Mouse (Mus musculus): ENCODE data around the gene Vinac1. TPM values are rescaled to one million over a fixed set of nuclear protein-coding genes. Genes with fewer than 3 reads are reported as not detected.

Gene Vinac1
- 0.18 and 0.20 TPM in 2 replicates for polyA plus RNA-seq (2014; fragmentation: Nextera tagmentation; extraction: Ambion mirVana)

GRCm38 (mm10) chr2:129047811-129048210 is at the start of gene Vinac1:
Vinac1 (minus strand) TSS chr2:129048172.
- 81% methylated on average over 8 of the region's 8 CpGs for WGBS
- no peaks in the 10 kb centered on the region for H3K4me1 ChIP-seq (ENCODE audit: control insufficient read depth, insufficient read depth, low read length)
- ATAC-seq (ENCODE audit: low read depth) (no peak), DNase-seq (ENCODE audit: low spot score) (no peak)
- H3K36me3 ChIP-seq (ENCODE audit: control insufficient read depth, insufficient read depth, low read length), result no peaks in the 10 kb centered on the region
- H3K27ac ChIP-seq (replicated peaks; ENCODE audit: low read depth, low read length), result no peak within 1 kb of the TSS
- no peaks in the 10 kb centered on the region for H3K9me3 ChIP-seq (ENCODE audit: control insufficient read depth, low read length)
- H3K9ac ChIP-seq (ENCODE audit: low read depth, low read length), result no peak within 1 kb of the TSS
- H3K4me2 ChIP-seq (ENCODE audit: low read depth, low read length), result no peak within 1 kb of the TSS
- H3K27me3 ChIP-seq (replicated peaks; ENCODE audit: control insufficient read depth, insufficient read depth, low read length), result no peaks in the 10 kb centered on the region
- no peak within 1 kb of the TSS for H3K4me3 ChIP-seq (ENCODE audit: low read depth, low read length)

DNA sequence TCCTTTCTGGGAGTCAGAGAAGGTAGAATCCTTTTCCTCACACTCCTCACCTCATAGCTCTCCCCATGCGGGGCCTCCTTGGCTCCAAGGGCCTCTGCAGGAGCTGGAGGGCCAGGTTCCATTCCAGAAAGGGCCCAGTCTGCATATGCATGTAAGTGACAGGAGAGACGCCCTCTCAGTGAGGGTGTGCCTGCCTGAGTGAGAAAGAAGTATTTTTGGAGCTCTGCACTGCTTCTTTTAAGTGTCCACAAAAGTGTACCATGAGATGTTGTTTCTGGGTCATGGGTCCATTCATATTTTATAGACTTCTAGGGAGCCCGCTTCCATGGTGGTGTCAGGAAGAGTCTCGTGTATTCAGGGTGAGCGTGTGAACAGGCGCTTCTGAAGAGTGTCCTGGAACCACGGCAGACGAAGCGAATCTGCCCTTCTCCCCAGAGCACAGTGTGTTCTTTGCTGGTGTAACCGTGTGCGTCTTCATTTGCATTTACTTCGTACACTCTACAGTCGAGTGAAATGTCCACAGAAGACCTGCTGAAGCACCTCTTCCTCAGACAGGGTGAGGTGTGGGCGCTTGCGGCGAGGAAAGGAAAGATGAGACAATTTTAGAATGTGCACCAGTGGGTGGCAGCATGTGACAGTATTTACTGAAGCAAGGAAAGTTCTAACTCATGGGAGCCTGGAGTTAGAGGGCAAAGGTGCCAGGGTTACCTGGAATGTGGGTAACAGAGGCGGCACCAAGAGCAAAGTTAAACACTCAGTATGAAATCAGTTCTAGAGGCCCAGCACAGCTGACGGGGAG is 46.2 kb upstream of the Vinac1 start:
- ATAC-seq (ENCODE audit: low read depth), result no peak
- WGBS, result 87% methylated on average over 18 of the region's 18 CpGs

GRCm38 (mm10) chr2:129092810-129093209 is 44.8 kb upstream of the Vinac1 start:
- Histone ChIP-seq H3K4me1 (ENCODE audit: control insufficient read depth, insufficient read depth, low read length) (no peaks in the 10 kb centered on the region), H3K27me3 (replicated peaks; ENCODE audit: control insufficient read depth, insufficient read depth, low read length) (no peaks in the 10 kb centered on the region), H3K4me3 (ENCODE audit: low read depth, low read length) (no peak overlapping the region), H3K9ac (ENCODE audit: low read depth, low read length) (0 out of 2 replicates have a peak overlapping the region, but pooled peaks have one; percentile 8), H3K4me2 (ENCODE audit: low read depth, low read length) (no peak overlapping the region), H3K27ac (replicated peaks; ENCODE audit: low read depth, low read length) (no peak overlapping the region), H3K9me3 (ENCODE audit: control insufficient read depth, low read length) (no peaks in the 10 kb centered on the region), H3K36me3 (ENCODE audit: control insufficient read depth, insufficient read depth, low read length) (peaks cover 36% of the 10 kb centered on the region)
- no peak for DNase-seq (ENCODE audit: low spot score)
- ATAC-seq (ENCODE audit: low read depth), result no peak
- WGBS, result 92% methylated on average over 12 of the region's 12 CpGs

More for the DNA sequence above, 46.2 kb upstream of the Vinac1 start:
- Histone ChIP-seq H3K4me3 (ENCODE audit: low read depth, low read length) (no peak overlapping the region), H3K9ac (ENCODE audit: low read depth, low read length) (no peak overlapping the region), H3K4me2 (ENCODE audit: low read depth, low read length) (no peak overlapping the region), H3K27me3 (replicated peaks; ENCODE audit: control insufficient read depth, insufficient read depth, low read length) (no peaks in the 10 kb centered on the region), H3K36me3 (ENCODE audit: control insufficient read depth, insufficient read depth, low read length) (peaks cover 29% of the 10 kb centered on the region), H3K27ac (replicated peaks; ENCODE audit: low read depth, low read length) (no peak overlapping the region), H3K9me3 (ENCODE audit: control insufficient read depth, low read length) (no peaks in the 10 kb centered on the region), H3K4me1 (ENCODE audit: control insufficient read depth, insufficient read depth, low read length) (no peaks in the 10 kb centered on the region)
- DNase-seq (ENCODE audit: low spot score), result no peak

DNA sequence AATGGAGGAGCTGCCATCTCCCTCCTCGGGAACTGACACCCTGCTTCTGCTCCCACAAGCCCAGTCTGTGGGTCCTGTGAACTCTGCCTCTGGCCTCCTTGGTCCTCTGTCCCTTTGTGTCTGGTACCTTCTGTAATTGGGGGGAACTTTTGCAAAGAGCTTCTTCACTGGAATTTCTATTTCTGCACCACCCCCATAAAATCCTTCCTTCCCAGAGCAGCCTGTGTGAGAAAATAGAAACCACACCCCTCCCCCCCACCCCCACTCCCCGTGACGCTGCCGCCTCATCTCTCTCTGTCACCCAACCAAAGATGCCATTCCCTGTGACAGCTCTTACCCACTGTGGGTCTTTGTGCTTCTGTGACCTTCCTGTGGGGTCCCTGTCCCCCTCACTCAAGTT is 42.4 kb upstream of the Vinac1 start:
- Histone ChIP-seq H3K4me3 (ENCODE audit: low read depth, low read length) (no peak overlapping the region), H3K4me2 (ENCODE audit: low read depth, low read length) (no peak overlapping the region), H3K36me3 (ENCODE audit: control insufficient read depth, insufficient read depth, low read length) (peaks cover 45% of the 10 kb centered on the region), H3K4me1 (ENCODE audit: control insufficient read depth, insufficient read depth, low read length) (no peaks in the 10 kb centered on the region), H3K27me3 (replicated peaks; ENCODE audit: control insufficient read depth, insufficient read depth, low read length) (no peaks in the 10 kb centered on the region), H3K9ac (ENCODE audit: low read depth, low read length) (no peak overlapping the region), H3K9me3 (ENCODE audit: control insufficient read depth, low read length) (no peaks in the 10 kb centered on the region), H3K27ac (replicated peaks; ENCODE audit: low read depth, low read length) (no peak overlapping the region)
- WGBS, result 62% methylated on average over 4 of the region's 4 CpGs
- DNase-seq (ENCODE audit: low spot score), result no peak
- no peak for ATAC-seq (ENCODE audit: low read depth)

DNA sequence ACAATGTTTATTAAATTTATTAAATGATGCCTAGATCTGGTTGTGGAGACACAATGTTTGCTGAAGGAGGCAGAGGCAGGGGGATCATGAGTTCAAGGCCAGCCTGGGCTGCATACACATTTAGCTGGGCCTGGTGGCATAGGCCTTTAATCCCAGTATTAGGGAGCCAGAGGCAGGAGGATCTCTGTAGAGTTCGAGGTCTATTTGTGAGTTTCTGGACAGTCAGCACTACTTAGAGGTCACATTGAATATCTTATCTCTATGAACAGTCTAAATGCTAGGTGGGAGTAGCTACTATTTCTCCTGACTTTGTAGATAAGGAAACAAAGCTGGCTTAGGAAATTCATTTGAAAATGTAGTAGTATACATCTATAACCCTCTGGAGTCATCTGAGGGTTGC is 39.5 kb upstream of the Vinac1 start:
- no peak overlapping the region for H3K27ac ChIP-seq (replicated peaks; ENCODE audit: low read depth, low read length)
- peaks cover 41% of the 10 kb centered on the region for H3K36me3 ChIP-seq (ENCODE audit: control insufficient read depth, insufficient read depth, low read length)
- H3K27me3 ChIP-seq (replicated peaks; ENCODE audit: control insufficient read depth, insufficient read depth, low read length), result no peaks in the 10 kb centered on the region
- WGBS, result 96% methylated on average over 1 of the region's 1 CpGs
- no peak overlapping the region for H3K4me2 ChIP-seq (ENCODE audit: low read depth, low read length)
- no peak overlapping the region for H3K9ac ChIP-seq (ENCODE audit: low read depth, low read length)
- H3K4me1 ChIP-seq (ENCODE audit: control insufficient read depth, insufficient read depth, low read length), result no peaks in the 10 kb centered on the region
- H3K4me3 ChIP-seq (ENCODE audit: low read depth, low read length), result no peak overlapping the region
- no peak for ATAC-seq (ENCODE audit: low read depth)
- DNase-seq (ENCODE audit: low spot score), result no peak
- H3K9me3 ChIP-seq (ENCODE audit: control insufficient read depth, low read length), result no peaks in the 10 kb centered on the region

GRCm38 (mm10) chr2:129084959-129085358 is 37.0 kb upstream of the Vinac1 start:
- peaks cover 50% of the 10 kb centered on the region for H3K36me3 ChIP-seq (ENCODE audit: control insufficient read depth, insufficient read depth, low read length)
- DNase-seq (ENCODE audit: low spot score), result no peak
- H3K4me2 ChIP-seq (ENCODE audit: low read depth, low read length), result no peak overlapping the region
- no peak for ATAC-seq (ENCODE audit: low read depth)
- H3K4me1 ChIP-seq (ENCODE audit: control insufficient read depth, insufficient read depth, low read length), result no peaks in the 10 kb centered on the region
- no peak overlapping the region for H3K4me3 ChIP-seq (ENCODE audit: low read depth, low read length)
- no peak overlapping the region for H3K9ac ChIP-seq (ENCODE audit: low read depth, low read length)
- no peak overlapping the region for H3K27ac ChIP-seq (replicated peaks; ENCODE audit: low read depth, low read length)
- 60% methylated on average over 2 of the region's 2 CpGs for WGBS
- H3K9me3 ChIP-seq (ENCODE audit: control insufficient read depth, low read length), result no peaks in the 10 kb centered on the region
- H3K27me3 ChIP-seq (replicated peaks; ENCODE audit: control insufficient read depth, insufficient read depth, low read length), result no peaks in the 10 kb centered on the region

DNA sequence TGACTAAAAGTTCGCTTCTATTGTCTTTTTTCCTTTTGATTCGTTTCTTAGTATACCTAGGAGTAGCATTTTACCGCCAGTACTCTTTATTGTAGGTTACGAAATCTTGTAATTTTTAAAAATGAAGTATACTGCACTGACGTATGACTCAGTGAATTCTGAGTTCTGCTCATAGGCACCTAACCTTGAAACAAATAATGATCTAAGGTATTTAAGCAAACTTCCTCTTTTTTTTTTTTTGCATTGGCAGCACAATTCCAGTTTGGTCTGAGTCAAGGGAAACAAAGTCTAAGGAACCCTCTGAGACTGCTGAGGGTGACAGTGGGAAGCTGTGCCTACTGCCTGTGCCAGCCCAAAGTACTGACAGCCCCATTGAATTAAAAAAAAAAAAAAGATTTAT is 35.5 kb upstream of the Vinac1 start:
- Histone ChIP-seq H3K27me3 (replicated peaks; ENCODE audit: control insufficient read depth, insufficient read depth, low read length) (no peaks in the 10 kb centered on the region), H3K4me1 (ENCODE audit: control insufficient read depth, insufficient read depth, low read length) (no peaks in the 10 kb centered on the region), H3K4me2 (ENCODE audit: low read depth, low read length) (no peak overlapping the region), H3K4me3 (ENCODE audit: low read depth, low read length) (no peak overlapping the region), H3K9ac (ENCODE audit: low read depth, low read length) (no peak overlapping the region), H3K36me3 (ENCODE audit: control insufficient read depth, insufficient read depth, low read length) (peaks cover 54% of the 10 kb centered on the region), H3K9me3 (ENCODE audit: control insufficient read depth, low read length) (no peaks in the 10 kb centered on the region), H3K27ac (replicated peaks; ENCODE audit: low read depth, low read length) (no peak overlapping the region)
- 92% methylated on average over 5 of the region's 5 CpGs for WGBS
- DNase-seq (ENCODE audit: low spot score) (no peak), ATAC-seq (ENCODE audit: low read depth) (no peak)

DNA sequence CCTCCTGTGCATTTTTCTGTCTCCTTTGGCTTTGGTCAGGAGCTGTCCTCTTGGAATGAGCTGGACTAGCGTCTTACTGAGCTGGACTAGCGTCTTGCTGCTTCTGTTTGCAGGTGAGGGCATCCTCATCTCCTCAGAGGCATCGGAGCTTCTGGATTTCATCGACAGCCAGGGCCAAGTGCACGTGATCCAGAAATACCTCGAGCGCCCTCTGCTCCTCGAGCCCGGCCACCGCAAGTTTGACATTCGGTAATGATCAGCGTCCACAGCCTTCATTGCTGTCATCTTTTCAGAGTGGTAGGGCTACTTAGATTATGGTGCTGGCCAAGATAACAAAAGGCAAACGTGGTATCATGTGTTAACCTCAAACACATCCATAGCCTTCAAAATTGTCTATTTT is 33.1 kb upstream of the Vinac1 start:
- 73% methylated on average over 13 of the region's 13 CpGs for WGBS
- DNase-seq (ENCODE audit: low spot score) (no peak), ATAC-seq (ENCODE audit: low read depth) (no peak)
- Histone ChIP-seq H3K27me3 (replicated peaks; ENCODE audit: control insufficient read depth, insufficient read depth, low read length) (no peaks in the 10 kb centered on the region), H3K4me2 (ENCODE audit: low read depth, low read length) (no peak overlapping the region), H3K4me3 (ENCODE audit: low read depth, low read length) (no peak overlapping the region), H3K27ac (replicated peaks; ENCODE audit: low read depth, low read length) (no peak overlapping the region), H3K9me3 (ENCODE audit: control insufficient read depth, low read length) (no peaks in the 10 kb centered on the region), H3K36me3 (ENCODE audit: control insufficient read depth, insufficient read depth, low read length) (peaks cover 66% of the 10 kb centered on the region), H3K9ac (ENCODE audit: low read depth, low read length) (no peak overlapping the region), H3K4me1 (ENCODE audit: control insufficient read depth, insufficient read depth, low read length) (no peaks in the 10 kb centered on the region)

DNA sequence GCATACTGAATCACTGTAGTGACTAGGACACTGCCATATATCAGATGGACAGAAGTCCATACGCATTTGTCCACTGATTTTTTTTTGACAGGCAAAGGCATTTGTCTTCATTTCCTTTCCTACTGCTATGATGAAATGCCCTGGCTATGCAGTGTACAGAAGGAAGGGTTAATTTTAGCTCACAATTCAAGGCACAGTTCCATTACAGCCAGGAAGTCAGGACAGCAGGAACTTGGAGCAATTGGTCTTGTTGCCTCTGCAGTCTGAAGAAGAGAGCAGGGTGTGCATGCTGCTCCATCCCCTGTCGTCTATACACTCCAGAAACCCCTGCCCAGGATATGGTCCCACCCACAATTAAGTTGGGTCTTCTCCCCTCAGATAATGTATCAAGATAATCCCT is 31.2 kb upstream of the Vinac1 start:
- DNase-seq (ENCODE audit: low spot score) (no peak), ATAC-seq (ENCODE audit: low read depth) (no peak)
- Histone ChIP-seq H3K4me3 (ENCODE audit: low read depth, low read length) (no peak overlapping the region), H3K9me3 (ENCODE audit: control insufficient read depth, low read length) (no peaks in the 10 kb centered on the region), H3K9ac (ENCODE audit: low read depth, low read length) (no peak overlapping the region), H3K4me2 (ENCODE audit: low read depth, low read length) (no peak overlapping the region), H3K27me3 (replicated peaks; ENCODE audit: control insufficient read depth, insufficient read depth, low read length) (no peaks in the 10 kb centered on the region), H3K4me1 (ENCODE audit: control insufficient read depth, insufficient read depth, low read length) (no peaks in the 10 kb centered on the region), H3K27ac (replicated peaks; ENCODE audit: low read depth, low read length) (no peak overlapping the region), H3K36me3 (ENCODE audit: control insufficient read depth, insufficient read depth, low read length) (peaks cover 51% of the 10 kb centered on the region)
- WGBS, result 82% methylated on average over 2 of the region's 2 CpGs

All from embryonic facial prominence, embryonic 14.5 days (tissue).